Mouse (Mus musculus) ovary, postnatal 36 days (tissue): ENCODE results near the gene Trak1.

Experiments
- DNase-seq: peaks from one replicate; pipeline ENCODE4 v3.0.0; 2022; ENCODE audit warnings: low spot score, mixed read lengths

The Trak1 gene

GRCm38 (mm10) chr9:121347981-121348380 lies 50.7 kb downstream of the Trak1 start:
- DNase-seq, result no peak

DNA sequence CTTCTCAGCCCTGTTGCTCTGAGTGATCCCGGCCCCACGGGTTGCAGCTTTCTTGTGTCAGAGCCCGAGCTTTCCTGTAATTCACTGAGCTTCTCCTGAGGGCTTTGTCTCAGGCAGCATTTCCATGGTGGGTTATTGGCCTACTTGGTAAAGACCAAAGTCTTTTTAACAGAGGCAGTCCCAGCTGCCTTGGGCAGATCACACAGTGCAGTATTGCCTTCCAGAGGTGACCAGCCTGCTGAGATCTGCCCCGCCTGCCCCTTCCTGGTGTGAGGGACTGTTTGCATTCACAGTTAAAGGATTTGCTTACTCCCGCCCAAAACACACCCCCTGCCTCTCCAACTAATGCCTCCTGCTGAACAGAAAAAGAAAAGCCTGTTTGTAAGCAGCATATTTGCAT lies 51.2 kb downstream of the Trak1 start:
- DNase-seq, result no peak

- DNase-seq, result no peak
These were observed 51.8 kb downstream of the Trak1 start for GRCm38 (mm10) chr9:121349111-121349510.

GRCm38 (mm10) chr9:121350601-121351000 lies 53.3 kb downstream of the Trak1 start:
- DNase-seq, result no peak

- DNase-seq, result no peak
These were observed 54.2 kb downstream of the Trak1 start for GRCm38 (mm10) chr9:121351388-121352078.

GRCm38 (mm10) chr9:121352131-121352606 lies 54.9 kb downstream of the Trak1 start:
- no peak for DNase-seq

DNA sequence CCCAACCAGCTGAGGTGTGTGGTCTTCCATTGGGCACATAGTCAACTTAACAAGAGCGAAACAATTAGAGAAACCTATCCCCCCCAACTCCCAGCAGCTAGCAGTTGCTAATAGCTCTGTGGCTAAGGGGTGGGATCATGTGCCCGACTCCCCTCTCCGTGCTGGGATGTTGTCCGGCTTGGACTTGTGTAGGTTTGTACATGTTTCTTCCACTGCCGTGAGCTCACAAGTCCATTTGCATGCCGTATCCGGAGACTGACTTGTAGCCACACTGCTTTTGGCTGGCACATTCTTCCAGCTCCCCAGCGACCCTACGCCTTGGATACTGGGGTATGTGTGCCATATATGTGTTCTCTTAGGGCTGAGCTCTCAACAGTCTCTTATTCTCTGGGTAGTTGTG lies 55.4 kb downstream of the Trak1 start:
- DNase-seq, result no peak

DNA sequence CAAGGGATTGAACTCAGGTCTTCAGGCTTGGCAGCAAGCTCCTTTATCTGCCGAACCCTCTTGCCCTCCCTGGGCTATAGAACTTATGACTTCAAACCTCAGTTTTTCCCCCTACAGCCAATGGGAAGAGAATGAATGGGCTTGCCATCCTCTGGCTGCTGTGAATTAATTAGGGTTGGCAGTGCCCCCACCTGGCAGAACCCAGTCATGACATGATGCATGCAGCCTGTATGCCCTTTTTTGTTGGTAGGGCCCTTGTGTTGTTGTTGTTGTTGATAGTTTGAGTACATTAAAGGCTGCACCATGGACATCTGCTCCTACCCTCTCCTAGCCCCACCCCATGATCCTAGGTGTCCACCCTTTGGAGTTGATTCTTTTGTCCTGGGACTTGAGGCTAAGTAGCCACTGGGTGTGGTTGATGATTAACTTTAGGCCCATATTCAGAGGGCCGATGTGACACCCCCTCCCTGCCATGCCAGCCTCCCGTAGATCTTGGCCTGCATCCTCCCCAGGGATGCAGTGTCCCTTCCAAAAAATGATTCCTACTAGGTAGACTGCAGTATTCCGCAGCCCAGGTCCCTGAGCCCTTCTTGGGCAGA lies 57.6 kb downstream of the Trak1 start:
- no peak for DNase-seq

GRCm38 (mm10) chr9:121355431-121356141 lies 58.3 kb downstream of the Trak1 start:
- no peak for DNase-seq

DNA sequence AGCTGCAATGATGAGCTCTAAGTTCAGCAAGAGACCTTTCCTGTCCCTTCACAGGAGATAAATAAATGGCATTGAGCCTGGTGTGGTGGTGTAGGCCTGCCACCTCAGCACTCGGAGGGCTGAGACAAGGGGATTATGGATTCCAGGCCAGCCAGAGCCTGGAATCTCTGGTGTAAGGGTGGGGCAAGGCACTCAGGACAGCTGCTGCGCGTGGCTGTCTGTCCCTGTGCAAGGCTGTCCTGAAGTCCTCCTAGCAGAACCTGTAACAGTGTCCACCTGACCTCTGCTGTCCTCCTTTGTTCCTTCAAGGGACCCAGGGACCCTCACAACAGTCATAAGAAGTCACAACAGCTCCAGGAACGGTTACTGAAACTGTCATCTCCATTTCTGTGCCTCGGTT lies 59.8 kb downstream of the Trak1 start:
- DNase-seq, result no peak

DNA sequence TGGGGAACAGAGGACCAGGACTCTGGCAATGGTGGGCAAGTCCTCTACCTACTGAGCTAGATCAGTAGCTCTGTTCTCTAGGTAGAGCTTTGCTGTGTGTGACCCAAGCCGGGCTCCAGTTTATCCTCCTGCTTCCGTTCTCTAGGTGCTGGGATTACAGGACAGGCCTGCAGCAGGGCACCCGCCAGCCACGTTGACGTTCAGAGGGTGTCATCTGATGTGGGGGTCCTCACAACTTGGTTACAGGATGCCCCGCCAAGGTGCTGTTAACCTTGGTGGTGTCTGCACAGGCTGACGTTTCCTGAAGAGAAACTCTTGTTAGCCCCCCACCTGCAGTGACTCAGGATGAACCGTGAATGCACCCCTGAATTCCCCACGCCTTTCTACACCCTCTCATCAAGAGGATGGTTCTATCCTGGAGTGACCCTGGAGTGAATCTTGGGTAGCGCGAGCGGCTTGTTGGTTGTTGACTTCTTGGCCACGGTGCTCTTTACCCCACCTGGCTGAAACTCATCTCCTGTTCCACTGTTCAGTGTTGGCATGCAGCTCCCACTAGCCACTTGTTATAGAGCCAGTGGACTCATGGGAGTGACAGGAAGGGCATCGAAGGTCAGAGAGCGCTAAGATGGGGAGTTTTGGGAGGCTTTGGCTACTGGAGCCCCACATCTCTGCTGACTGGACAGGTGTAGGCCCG lies 60.4 kb downstream of the Trak1 start:
- DNase-seq, result no peak

GRCm38 (mm10) chr9:121358418-121358817 lies 61.1 kb downstream of the Trak1 start:
- no peak for DNase-seq

DNA sequence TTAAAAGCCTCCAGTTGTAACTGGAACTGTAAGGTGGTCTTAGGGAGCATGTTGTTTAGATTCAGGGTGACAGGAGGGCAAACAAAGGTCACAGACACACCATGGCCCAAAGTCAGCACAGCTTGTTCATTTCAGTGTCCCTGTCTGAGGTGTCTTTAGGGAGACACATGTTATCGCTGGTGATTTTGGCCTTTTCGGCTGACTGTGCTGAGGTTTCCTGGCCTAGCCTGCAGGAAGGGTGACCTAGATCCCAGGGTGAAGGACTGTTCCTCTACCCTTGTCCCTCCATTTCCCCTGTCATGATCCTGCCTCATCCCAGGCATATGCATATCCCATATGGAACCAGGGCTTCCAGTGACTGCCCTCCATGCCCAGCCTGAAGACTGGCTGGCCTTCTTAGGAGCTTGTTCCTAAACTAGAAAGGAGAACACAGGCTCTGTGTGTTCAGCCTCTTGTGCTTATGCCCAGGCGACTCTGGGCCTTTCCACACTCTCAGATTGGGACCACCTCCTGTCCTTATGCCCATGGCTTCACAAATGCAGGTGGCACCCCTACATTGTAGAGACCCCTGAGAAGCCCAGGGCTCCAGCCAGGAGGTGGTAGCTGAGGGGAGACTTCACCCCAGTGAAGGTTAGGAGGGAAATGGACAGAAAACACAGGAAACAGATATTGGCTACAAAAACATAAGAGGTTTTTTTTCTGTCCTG lies 62.1 kb downstream of the Trak1 start:
- DNase-seq, result no peak

GRCm38 (mm10) chr9:121360327-121360954 lies 63.1 kb downstream of the Trak1 start:
- DNase-seq, result no peak

GRCm38 (mm10) chr9:121361010-121361409 lies 63.7 kb downstream of the Trak1 start:
- DNase-seq, result no peak

GRCm38 (mm10) chr9:121363932-121364331 lies 66.6 kb downstream of the Trak1 start:
- no peak for DNase-seq

- peak; percentile 77 for DNase-seq
These were observed 69.0 kb downstream of the Trak1 start for GRCm38 (mm10) chr9:121366135-121366863.

GRCm38 (mm10) chr9:121366864-121367245 lies 69.6 kb downstream of the Trak1 start:
- DNase-seq, result peak; percentile 48

DNA sequence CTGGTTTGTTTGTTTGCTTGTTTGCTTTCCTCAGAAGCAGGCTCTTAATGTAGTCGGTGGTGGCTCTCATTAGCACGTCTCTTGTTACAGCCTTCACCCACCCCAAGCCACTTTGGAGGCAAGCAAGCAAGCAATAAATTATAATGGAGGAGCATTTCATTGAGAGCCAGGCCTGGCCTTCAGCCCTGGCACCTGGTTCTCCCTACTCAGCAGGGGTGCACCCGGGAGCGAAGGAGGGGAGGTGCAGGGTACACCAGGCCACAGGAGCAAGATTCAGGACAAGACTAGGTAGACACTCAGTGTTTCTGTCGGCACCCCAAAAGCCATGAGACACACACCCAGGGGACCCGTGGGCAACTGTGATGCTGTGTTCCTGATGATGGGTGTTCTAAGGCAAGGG lies 72.3 kb downstream of the Trak1 start:
- no peak for DNase-seq

GRCm38 (mm10) chr9:121371346-121371891 lies 74.1 kb downstream of the Trak1 start:
- peak; percentile 75 for DNase-seq
